Mouse (Mus musculus): ENCODE data around the gene 4932411N23Rik.
"Not testable (repeated sequence)": the region's sequence is repeated elsewhere in the genome, so short reads cannot be mapped to it uniquely, and the experiment has no call there.

Gene 4932411N23Rik

DNA sequence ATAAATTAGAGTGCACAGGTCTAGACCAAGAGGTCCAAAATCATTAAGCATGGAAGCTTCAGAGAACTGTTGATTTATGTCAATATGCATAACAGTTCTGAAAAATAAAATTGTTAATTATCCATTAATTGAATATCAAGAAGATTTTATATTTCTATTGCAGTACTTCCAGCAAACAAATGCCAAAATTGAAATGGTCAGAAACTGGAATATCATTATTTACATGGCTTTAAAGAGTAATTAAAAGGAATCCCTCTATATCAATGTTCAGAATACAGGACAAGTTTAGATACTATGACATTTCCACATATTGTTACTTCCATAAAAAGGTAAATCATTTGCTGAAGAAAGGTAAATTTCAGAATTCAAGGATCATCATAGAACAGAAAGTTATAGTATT, at the start of gene 4932411N23Rik:
4932411N23Rik (minus strand) TSS at position 101 of the 400 bp plus-strand sequence.
- DNase-seq, result no peak

DNA sequence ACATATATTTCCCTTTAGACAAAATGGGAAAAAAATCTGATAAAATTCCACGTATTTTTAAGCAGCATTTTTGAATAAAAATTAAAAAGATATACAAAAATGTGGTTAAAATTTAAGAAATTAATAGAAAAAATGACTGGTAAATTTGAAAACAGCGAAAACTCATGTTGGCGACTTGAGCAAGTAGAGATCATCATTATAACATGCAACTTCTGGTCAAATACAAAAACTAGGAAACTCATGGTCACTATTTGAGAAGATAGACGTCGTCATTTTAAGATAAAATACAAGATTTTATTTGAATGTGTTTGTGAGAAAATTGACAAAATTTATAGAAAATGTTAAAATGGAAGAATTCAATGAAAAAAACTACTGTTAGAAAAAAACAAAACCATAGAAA, 35.8 kb downstream of the 4932411N23Rik start:
- DNase-seq, result no peak

DNA sequence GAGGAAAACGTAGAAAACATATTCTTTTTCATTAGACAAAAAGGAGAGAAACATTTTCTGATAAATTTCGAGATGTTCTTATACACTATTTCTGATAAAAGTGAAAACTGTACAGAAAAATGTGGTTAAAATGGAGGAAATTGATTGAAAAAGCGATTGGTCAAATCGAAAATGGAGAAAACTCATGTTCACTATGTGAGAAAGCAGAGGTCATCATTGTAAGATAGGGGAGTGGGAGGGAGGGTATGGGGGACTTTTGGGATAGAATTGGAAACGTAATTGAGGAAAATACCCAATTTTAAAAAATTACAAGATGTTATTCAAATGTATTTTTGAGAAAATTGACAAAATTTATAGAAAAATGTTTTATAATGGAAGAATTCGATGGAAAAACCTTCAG, 38.0 kb downstream of the 4932411N23Rik start:
- not testable (repeated sequence) for DNase-seq

DNA sequence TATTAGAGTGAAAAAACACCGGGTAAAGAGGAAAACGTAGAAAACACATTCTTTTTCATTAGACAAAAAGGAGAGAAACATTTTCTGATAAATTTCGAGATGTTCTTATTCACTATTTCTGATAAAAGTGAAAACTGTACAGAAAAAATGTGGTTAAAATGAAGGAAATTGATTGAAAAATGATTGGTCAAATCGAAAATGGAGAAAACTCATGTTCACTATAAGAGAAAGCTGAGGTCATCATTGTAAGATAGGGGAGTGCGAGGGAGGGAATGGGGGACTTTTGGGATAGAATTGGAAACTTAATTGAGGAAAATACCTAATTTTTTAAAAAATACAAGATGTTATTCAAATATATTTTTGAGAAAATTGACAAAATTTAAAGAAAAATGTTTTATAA, 40.8 kb downstream of the 4932411N23Rik start:
- not testable (repeated sequence) for DNase-seq

DNA sequence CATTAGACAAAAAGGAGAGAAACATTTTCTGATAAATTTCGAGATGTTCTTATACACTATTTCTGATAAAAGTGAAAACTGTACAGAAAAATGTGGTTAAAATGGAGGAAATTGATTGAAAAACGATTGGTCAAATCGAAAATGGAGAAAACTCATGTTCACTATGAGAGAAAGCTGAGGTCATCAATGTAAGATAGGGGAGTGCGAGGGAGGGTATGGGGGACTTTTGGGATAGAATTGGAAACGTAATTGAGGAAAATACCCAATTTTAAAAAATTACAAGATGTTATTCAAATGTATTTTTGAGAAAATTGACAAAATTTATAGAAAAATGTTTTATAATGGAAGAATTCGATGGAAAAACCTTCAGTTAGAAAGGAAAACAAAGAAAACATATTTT, 42.2 kb downstream of the 4932411N23Rik start:
- not testable (repeated sequence) for DNase-seq

Data from thymus, postnatal 36 days (tissue).